Mouse (Mus musculus) neural tube, embryonic 15.5 days (tissue): ENCODE data around the gene Far1. TPM values are rescaled to one million over a fixed set of nuclear protein-coding genes. Genes with fewer than 3 reads are reported as not detected.

Source experiments
- ATAC-seq: fragments of 200-750 bp; cut with Nextera tagmentation; 2 replicates; pipeline ENCODE4 v1.8.0; 2017; ENCODE audit warnings: mild to moderate bottlenecking, moderate TSS enrichment, moderate library complexity; ENCODE audit not compliant: low FRiP score
- H3K27ac ChIP-seq: fragments of 300-500 bp; sonication (generic); replicated peaks from 2 replicates; pipeline ENCODE4 v1.5.1; 2015; ENCODE audit warnings: mild to moderate bottlenecking, inconsistent platforms
- H3K27me3 ChIP-seq: fragments of 300-500 bp; sonication (generic); replicated peaks from 2 replicates; pipeline ENCODE4 v1.6.1; 2015; ENCODE audit warnings: inconsistent platforms
- H3K36me3 ChIP-seq: fragments of 300-500 bp; sonication (generic); 2 replicates; pipeline ENCODE4 v1.6.1; 2015; ENCODE audit warnings: inconsistent platforms
- H3K4me1 ChIP-seq: fragments of 300-500 bp; sonication (generic); 2 replicates; pipeline ENCODE4 v1.6.1; 2015; ENCODE audit warnings: inconsistent platforms
- H3K4me2 ChIP-seq: fragments of 300-500 bp; sonication (generic); 2 replicates; pipeline ENCODE4 v1.6.1; 2015; ENCODE audit warnings: inconsistent platforms, mild to moderate bottlenecking, moderate library complexity
- H3K4me3 ChIP-seq: fragments of 300-500 bp; sonication (generic); replicated peaks from 2 replicates; pipeline ENCODE4 v1.5.1; 2015; ENCODE audit warnings: mild to moderate bottlenecking, inconsistent platforms
- H3K9ac ChIP-seq: fragments of 300-500 bp; sonication (generic); replicated peaks from 2 replicates; pipeline ENCODE4 v1.6.1; 2015; ENCODE audit warnings: mild to moderate bottlenecking, inconsistent platforms
- H3K9me3 ChIP-seq: fragments of 300-500 bp; sonication (generic); replicated peaks from 2 replicates; pipeline ENCODE4 v1.6.1; 2016; ENCODE audit warnings: inconsistent platforms
- WGBS: fragments of 180-500 bp; shearing (Covaris S2); methylation state at CpG from one replicate; pipeline ENCODE4 v1.1.7; 2015; ENCODE audit warnings: mixed read lengths; 5-methylcytosine and 5-hydroxymethylcytosine counted together
- polyA plus RNA-seq: library from polyadenylated mRNA; unstranded; fragments of >200 nt; fragmentation: Nextera tagmentation; extraction: Ambion mirVana; gene quantifications from 2 replicates; pipeline ENCODE4 v1.2.1, GENCODE M21; 2015

The Far1 gene
- polyA plus RNA-seq, 1 experiment from 2014 or later = 61.2 TPM

GRCm38 (mm10) chr7:113572741-113573140, 59.1 kb downstream of the Far1 start:
- Histone ChIP-seq H3K36me3 (no peaks in the 10 kb centered on the region; the same call in 1 of the 2 replicates), H3K9me3 (no peaks in the 10 kb centered on the region), H3K27me3 (no peaks in the 10 kb centered on the region), H3K4me2 (no peak overlapping the region), H3K4me1 (no peaks in the 10 kb centered on the region), H3K4me3 (no peak overlapping the region), H3K27ac (no peak overlapping the region), H3K9ac (no peak overlapping the region)
- ATAC-seq = no peak
- WGBS = 71% methylated on average over 2 of the region's 2 CpGs

GRCm38 (mm10) chr7:113582111-113582510, 68.5 kb downstream of the Far1 start:
- whole genome bisulfite sequencing = 72% methylated on average over 2 of the region's 2 CpGs
- Histone ChIP-seq H3K27ac (no peak overlapping the region), H3K36me3 (no peaks in the 10 kb centered on the region), H3K27me3 (no peaks in the 10 kb centered on the region), H3K4me1 (no peaks in the 10 kb centered on the region), H3K4me3 (no peak overlapping the region), H3K9ac (no peak overlapping the region), H3K9me3 (no peaks in the 10 kb centered on the region), H3K4me2 (no peak overlapping the region)
- ATAC-seq = no peak

- Histone ChIP-seq H3K27me3 (no peaks in the 10 kb centered on the region), H3K36me3 (no peaks in the 10 kb centered on the region), H3K4me1 (no peaks in the 10 kb centered on the region), H3K27ac (no peak overlapping the region), H3K4me2 (no peak overlapping the region), H3K9ac (no peak overlapping the region), H3K4me3 (no peak overlapping the region), H3K9me3 (no peaks in the 10 kb centered on the region)
- no peak for ATAC-seq
- 94% methylated on average over 2 of the region's 2 CpGs for WGBS
These were observed 75.6 kb downstream of the Far1 start for GRCm38 (mm10) chr7:113589211-113589610.

- WGBS = 83% methylated on average over 1 of the region's 1 CpGs
- H3K27me3 ChIP-seq = no peaks in the 10 kb centered on the region
- no peak overlapping the region for H3K9ac ChIP-seq
- no peaks in the 10 kb centered on the region for H3K9me3 ChIP-seq
- no peak overlapping the region for H3K4me3 ChIP-seq
- H3K36me3 ChIP-seq = no peaks in the 10 kb centered on the region
- ATAC-seq = no peak
- H3K27ac ChIP-seq = no peak overlapping the region
- no peaks in the 10 kb centered on the region for H3K4me1 ChIP-seq
- no peak overlapping the region for H3K4me2 ChIP-seq
These were observed 76.7 kb downstream of the Far1 start for GRCm38 (mm10) chr7:113590330-113590729.

GRCm38 (mm10) chr7:113591084-113591483, 77.5 kb downstream of the Far1 start:
- Histone ChIP-seq H3K27ac (no peak overlapping the region), H3K4me2 (no peak overlapping the region), H3K4me3 (no peak overlapping the region), H3K4me1 (no peaks in the 10 kb centered on the region), H3K9me3 (no peaks in the 10 kb centered on the region), H3K9ac (no peak overlapping the region), H3K27me3 (no peaks in the 10 kb centered on the region), H3K36me3 (no peaks in the 10 kb centered on the region)
- WGBS = 13% methylated on average over 1 of the region's 1 CpGs
- ATAC-seq = no peak

GRCm38 (mm10) chr7:113591557-113592354, 78.1 kb downstream of the Far1 start:
- no peaks in the 10 kb centered on the region for H3K4me1 ChIP-seq
- H3K4me3 ChIP-seq = no peak overlapping the region
- H3K9ac ChIP-seq = no peak overlapping the region
- no peaks in the 10 kb centered on the region for H3K27me3 ChIP-seq
- H3K9me3 ChIP-seq = no peaks in the 10 kb centered on the region
- ATAC-seq = no peak
- no peak overlapping the region for H3K4me2 ChIP-seq
- no peak overlapping the region for H3K27ac ChIP-seq
- WGBS = 85% methylated on average over 9 of the region's 9 CpGs
- no peaks in the 10 kb centered on the region for H3K36me3 ChIP-seq

GRCm38 (mm10) chr7:113592696-113593095, 79.1 kb downstream of the Far1 start:
- Histone ChIP-seq H3K9ac (no peak overlapping the region), H3K9me3 (no peaks in the 10 kb centered on the region), H3K27ac (no peak overlapping the region), H3K36me3 (no peaks in the 10 kb centered on the region), H3K27me3 (no peaks in the 10 kb centered on the region), H3K4me2 (no peak overlapping the region), H3K4me3 (no peak overlapping the region), H3K4me1 (no peaks in the 10 kb centered on the region)
- 88% methylated on average over 9 of the region's 9 CpGs for WGBS
- no peak for ATAC-seq

GRCm38 (mm10) chr7:113594363-113594762, 80.7 kb downstream of the Far1 start:
- Histone ChIP-seq H3K4me3 (no peak overlapping the region), H3K9ac (no peak overlapping the region), H3K4me2 (no peak overlapping the region), H3K27me3 (no peaks in the 10 kb centered on the region), H3K4me1 (no peaks in the 10 kb centered on the region), H3K9me3 (no peaks in the 10 kb centered on the region), H3K36me3 (no peaks in the 10 kb centered on the region), H3K27ac (no peak overlapping the region)
- ATAC-seq = no peak; the same call in 1 of the 2 replicates
- WGBS = 0% methylated on average over 3 of the region's 3 CpGs

- H3K9ac ChIP-seq = no peak overlapping the region
- no peak overlapping the region for H3K4me3 ChIP-seq
- no peaks in the 10 kb centered on the region for H3K27me3 ChIP-seq
- no peaks in the 10 kb centered on the region for H3K36me3 ChIP-seq
- no peaks in the 10 kb centered on the region; the same call in 1 of the 2 replicates for H3K4me1 ChIP-seq
- no peaks in the 10 kb centered on the region for H3K9me3 ChIP-seq
- H3K27ac ChIP-seq = no peak overlapping the region
- no peak overlapping the region for H3K4me2 ChIP-seq
- no peak for ATAC-seq
These were observed 83.6 kb downstream of the Far1 start for GRCm38 (mm10) chr7:113597231-113597630.

- Histone ChIP-seq H3K4me1 (no peaks in the 10 kb centered on the region; the same call in 1 of the 2 replicates), H3K9me3 (no peaks in the 10 kb centered on the region), H3K9ac (no peak overlapping the region), H3K27me3 (no peaks in the 10 kb centered on the region), H3K4me2 (no peak overlapping the region), H3K27ac (no peak overlapping the region), H3K36me3 (no peaks in the 10 kb centered on the region), H3K4me3 (no peak overlapping the region)
- no peak for ATAC-seq
- WGBS = 86% methylated on average over 3 of the region's 3 CpGs
These were observed 88.2 kb downstream of the Far1 start for GRCm38 (mm10) chr7:113601803-113602202.

- WGBS = 19% methylated on average over 9 of the region's 9 CpGs
- H3K9me3 ChIP-seq = no peaks in the 10 kb centered on the region
- peaks cover 14% of the 10 kb centered on the region for H3K4me1 ChIP-seq
- H3K36me3 ChIP-seq = no peaks in the 10 kb centered on the region
- no peak overlapping the region for H3K9ac ChIP-seq
- 0 out of 2 replicates have a peak overlapping the region, but pooled peaks have one; percentile 58 for H3K27ac ChIP-seq
- H3K4me3 ChIP-seq = no peak overlapping the region
- H3K27me3 ChIP-seq = no peaks in the 10 kb centered on the region
- no peak for ATAC-seq
- H3K4me2 ChIP-seq = peak overlapping the region; percentile 26; the same call in 1 of the 2 replicates
These were observed 94.3 kb downstream of the Far1 start for GRCm38 (mm10) chr7:113607928-113608327.

- Histone ChIP-seq H3K4me2 (peak overlapping the region; percentile 33), H3K9me3 (no peaks in the 10 kb centered on the region), H3K4me1 (peaks cover 14% of the 10 kb centered on the region), H3K27me3 (no peaks in the 10 kb centered on the region), H3K27ac (peak overlapping the region; percentile 51; the same call in 1 of the 2 replicates), H3K36me3 (no peaks in the 10 kb centered on the region), H3K9ac (0 out of 2 replicates have a peak overlapping the region, but pooled peaks have one; percentile 11), H3K4me3 (no peak overlapping the region)
- peak; percentile 75 for ATAC-seq
- 10% methylated on average over 8 of the region's 8 CpGs for WGBS
These were observed 95.5 kb downstream of the Far1 start for GRCm38 (mm10) chr7:113609027-113609705.
